Mouse (Mus musculus) naive thymus-derived CD4-positive, alpha-beta T cell, adult 2 months (primary cell): Measurements from ENCODE around the gene Vmn1r94.
"Not testable (repeated sequence)": the region's sequence is repeated elsewhere in the genome, so short reads cannot be mapped to it uniquely, and the experiment has no call there.

Experiments
- DNase-seq: peaks from one replicate; pipeline ENCODE4 v3.0.0-alpha.2; 2011; ENCODE audit warnings: low read depth

Vmn1r94 gene

GRCm38 (mm10) chr7:20168277-20168676, at the start of gene Vmn1r94:
Gene Vmn1r94 (minus strand): TSS chr7:20168377.
- DNase-seq = not testable (repeated sequence)

GRCm38 (mm10) chr7:20205507-20205906, 37.3 kb upstream of the Vmn1r94 start, which contains the start of gene Gm6164:
Gene Gm6164 (minus strand): TSS chr7:20205607.
- DNase-seq = not testable (repeated sequence)

GRCm38 (mm10) chr7:20193410-20193809, 25.2 kb upstream of the Vmn1r94 start, which contains the start of gene Vmn1r95:
Gene Vmn1r95 (plus strand): TSS chr7:20193710.
- DNase-seq = not testable (repeated sequence)

- DNase-seq = not testable (repeated sequence)
Observed at GRCm38 (mm10) chr7:20138988-20139387, 29.2 kb downstream of the Vmn1r94 start, which contains the start of gene Vmn1r93. Gene Vmn1r93 (minus strand): TSS chr7:20139088.

- not testable (repeated sequence) for DNase-seq
Observed at GRCm38 (mm10) chr7:20122479-20122878, 45.7 kb downstream of the Vmn1r94 start, which contains the start of gene Gm16442. Gene Gm16442 (minus strand): TSS chr7:20122579.
